Mouse (Mus musculus): ENCODE results near the gene Serpina3b. TPM values are rescaled to one million over a fixed set of nuclear protein-coding genes. Genes with fewer than 3 reads are reported as not detected.
"Not testable (repeated sequence)": the region's sequence is repeated elsewhere in the genome, so short reads cannot be mapped to it uniquely, and the experiment has no call there.

Gene Serpina3b
- not detected in 2 replicates for polyA plus RNA-seq (2012; rRNA removed)

GRCm38 (mm10) chr12:104127696-104128095, at the start of gene Serpina3b:
TSS of gene Serpina3b (plus strand) at chr12:104127996.
- no peak for DNase-seq (ENCODE audit: low read depth)
- TF ChIP-seq CTCF (IDR thresholded peaks at IDR 0.05; ENCODE audit: borderline replicate concordance, extremely low read depth, insufficient read depth, insufficient read length) (no peak), POLR2A (IDR thresholded peaks at IDR 0.05; ENCODE audit: borderline replicate concordance, extremely low read depth, insufficient read depth, insufficient read length, poor library complexity, severe bottlenecking) (no peak)

GRCm38 (mm10) chr12:104090119-104090518, 37.7 kb upstream of the Serpina3b start:
- TF ChIP-seq CTCF (IDR thresholded peaks at IDR 0.05; ENCODE audit: borderline replicate concordance, extremely low read depth, insufficient read depth, insufficient read length) (no peak), POLR2A (IDR thresholded peaks at IDR 0.05; ENCODE audit: borderline replicate concordance, extremely low read depth, insufficient read depth, insufficient read length, poor library complexity, severe bottlenecking) (no peak)
- no peak for DNase-seq (ENCODE audit: low read depth)

- TF ChIP-seq POLR2A (IDR thresholded peaks at IDR 0.05; ENCODE audit: borderline replicate concordance, extremely low read depth, insufficient read depth, insufficient read length, poor library complexity, severe bottlenecking), result no peak
- no peak for TF ChIP-seq CTCF (IDR thresholded peaks at IDR 0.05; ENCODE audit: borderline replicate concordance, extremely low read depth, insufficient read depth, insufficient read length)
- DNase-seq (ENCODE audit: low read depth), result no peak
Observed at GRCm38 (mm10) chr12:104091303-104091702, 36.5 kb upstream of the Serpina3b start.

- TF ChIP-seq CTCF (IDR thresholded peaks at IDR 0.05; ENCODE audit: borderline replicate concordance, extremely low read depth, insufficient read depth, insufficient read length), result no peak
- no peak for TF ChIP-seq POLR2A (IDR thresholded peaks at IDR 0.05; ENCODE audit: borderline replicate concordance, extremely low read depth, insufficient read depth, insufficient read length, poor library complexity, severe bottlenecking)
- no peak for DNase-seq (ENCODE audit: low read depth)
Observed at GRCm38 (mm10) chr12:104100768-104101167, 27.0 kb upstream of the Serpina3b start, which contains the start of gene Serpina5. TSS of gene Serpina5 (plus strand) at chr12:104101113.

- TF ChIP-seq CTCF (IDR thresholded peaks at IDR 0.05; ENCODE audit: borderline replicate concordance, extremely low read depth, insufficient read depth, insufficient read length) (no peak), POLR2A (IDR thresholded peaks at IDR 0.05; ENCODE audit: borderline replicate concordance, extremely low read depth, insufficient read depth, insufficient read length, poor library complexity, severe bottlenecking) (no peak)
- no peak for DNase-seq (ENCODE audit: low read depth)
Observed at GRCm38 (mm10) chr12:104105847-104106246, 21.9 kb upstream of the Serpina3b start.

- TF ChIP-seq CTCF (IDR thresholded peaks at IDR 0.05; ENCODE audit: borderline replicate concordance, extremely low read depth, insufficient read depth, insufficient read length) (no peak), POLR2A (IDR thresholded peaks at IDR 0.05; ENCODE audit: borderline replicate concordance, extremely low read depth, insufficient read depth, insufficient read length, poor library complexity, severe bottlenecking) (no peak)
- no peak for DNase-seq (ENCODE audit: low read depth)
Observed at GRCm38 (mm10) chr12:104106919-104107318, 20.9 kb upstream of the Serpina3b start.

- no peak for DNase-seq (ENCODE audit: low read depth)
- TF ChIP-seq CTCF (IDR thresholded peaks at IDR 0.05; ENCODE audit: borderline replicate concordance, extremely low read depth, insufficient read depth, insufficient read length) (no peak), POLR2A (IDR thresholded peaks at IDR 0.05; ENCODE audit: borderline replicate concordance, extremely low read depth, insufficient read depth, insufficient read length, poor library complexity, severe bottlenecking) (no peak)
Observed at GRCm38 (mm10) chr12:104108507-104108906, 19.3 kb upstream of the Serpina3b start.

GRCm38 (mm10) chr12:104112333-104112732, 15.5 kb upstream of the Serpina3b start, which contains the start of gene Serpina3a:
TSS of gene Serpina3a (plus strand) at chr12:104112724.
- DNase-seq (ENCODE audit: low read depth), result not testable (repeated sequence)

GRCm38 (mm10) chr12:104114921-104115579, 12.7 kb upstream of the Serpina3b start:
- TF ChIP-seq POLR2A (IDR thresholded peaks at IDR 0.05; ENCODE audit: borderline replicate concordance, extremely low read depth, insufficient read depth, insufficient read length, poor library complexity, severe bottlenecking), result no peak
- no peak for TF ChIP-seq CTCF (IDR thresholded peaks at IDR 0.05; ENCODE audit: borderline replicate concordance, extremely low read depth, insufficient read depth, insufficient read length)
- peak; percentile 0 for DNase-seq (ENCODE audit: low read depth)

GRCm38 (mm10) chr12:104123097-104123496, 4.7 kb upstream of the Serpina3b start:
- no peak for DNase-seq (ENCODE audit: low read depth)
- TF ChIP-seq CTCF (IDR thresholded peaks at IDR 0.05; ENCODE audit: borderline replicate concordance, extremely low read depth, insufficient read depth, insufficient read length) (no peak), POLR2A (IDR thresholded peaks at IDR 0.05; ENCODE audit: borderline replicate concordance, extremely low read depth, insufficient read depth, insufficient read length, poor library complexity, severe bottlenecking) (no peak)

DNA sequence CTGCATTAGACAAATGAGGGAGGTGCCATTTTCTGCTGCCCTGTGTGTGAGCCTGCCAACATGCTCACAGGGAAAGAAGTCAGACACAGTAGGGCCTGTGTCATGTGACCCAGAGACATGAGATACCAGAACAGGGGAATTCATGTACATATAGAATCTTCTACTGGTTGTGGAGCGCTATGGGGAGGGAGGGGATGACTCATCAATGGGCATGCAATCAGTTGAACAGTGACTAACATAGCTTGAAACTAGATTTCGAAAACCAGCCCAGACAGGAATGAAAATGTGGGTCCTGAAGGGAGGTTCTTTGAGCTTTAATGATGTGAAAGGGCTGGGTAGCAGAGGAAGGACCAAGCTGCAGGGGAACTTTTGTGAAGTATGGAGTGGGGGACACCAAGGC, 3.8 kb upstream of the Serpina3b start:
- TF ChIP-seq POLR2A (IDR thresholded peaks at IDR 0.05; ENCODE audit: borderline replicate concordance, extremely low read depth, insufficient read depth, insufficient read length, poor library complexity, severe bottlenecking) (no peak), CTCF (IDR thresholded peaks at IDR 0.05; ENCODE audit: borderline replicate concordance, extremely low read depth, insufficient read depth, insufficient read length) (no peak)
- DNase-seq (ENCODE audit: low read depth), result no peak

- TF ChIP-seq CTCF (IDR thresholded peaks at IDR 0.05; ENCODE audit: borderline replicate concordance, extremely low read depth, insufficient read depth, insufficient read length) (no peak), POLR2A (IDR thresholded peaks at IDR 0.05; ENCODE audit: borderline replicate concordance, extremely low read depth, insufficient read depth, insufficient read length, poor library complexity, severe bottlenecking) (no peak)
- DNase-seq (ENCODE audit: low read depth), result no peak
Observed at GRCm38 (mm10) chr12:104125021-104125560, 2.7 kb upstream of the Serpina3b start.
